Mouse (Mus musculus) gastrocnemius, adult 18-20 months (tissue): ENCODE results near the gene Pfpl. TPM values are rescaled to one million over a fixed set of nuclear protein-coding genes. Genes with fewer than 3 reads are reported as not detected.
A peak's percentile ranks its signal among the peaks of the same experiment; 100 is the strongest.

ENCODE experiments used
- DNase-seq: peaks from one replicate; pipeline ENCODE4 v3.0.0; 2021; ENCODE audit warnings: low spot score
- long read RNA-seq, 2 experiments: library from polyadenylated mRNA; stranded (forward); transcript quantifications; one replicate each; pipeline ENCODE4 v2.0.0; 2021
- total RNA-seq, 2 experiments: library from RNA; stranded (reverse); gene quantifications; 2 replicates each; pipeline ENCODE4 v1.2.3; 2021

Gene Pfpl
- not detected for total RNA-seq
- long read RNA-seq, experiment 1, result 0 reads
- long read RNA-seq, experiment 2, result 0 reads

DNA sequence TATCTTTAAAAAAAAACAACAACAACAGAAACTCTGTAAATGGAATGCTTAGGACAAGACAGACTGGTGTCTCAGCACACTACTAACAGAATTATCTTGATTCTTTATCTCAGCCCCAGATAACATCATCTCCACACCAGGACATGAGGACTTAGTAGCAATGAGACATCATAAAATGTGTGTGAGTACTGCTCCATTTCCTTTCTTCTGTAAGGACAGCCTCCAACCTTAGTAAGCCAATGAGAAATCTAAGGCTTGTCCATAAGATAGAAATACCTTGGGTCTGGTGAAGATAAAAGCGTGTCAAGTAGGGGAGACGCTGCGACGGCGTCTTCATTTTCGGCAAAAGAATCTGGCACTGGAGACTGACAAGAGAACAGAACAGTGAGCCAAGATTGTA, at the start of gene Pfpl:
Gene Pfpl, plus strand, starts transcription at position 301 of the 400 bp plus-strand sequence.
- DNase-seq, result no peak

- no peak for DNase-seq
Observed at GRCm38 (mm10) chr19:12386979-12387378, 40.7 kb upstream of the Pfpl start, which contains the start of gene Olfr1440. Gene Olfr1440, plus strand, starts transcription at chr19:12387279.

- DNase-seq, result no peak
Observed at GRCm38 (mm10) chr19:12413737-12414136, 14.0 kb upstream of the Pfpl start.

DNA sequence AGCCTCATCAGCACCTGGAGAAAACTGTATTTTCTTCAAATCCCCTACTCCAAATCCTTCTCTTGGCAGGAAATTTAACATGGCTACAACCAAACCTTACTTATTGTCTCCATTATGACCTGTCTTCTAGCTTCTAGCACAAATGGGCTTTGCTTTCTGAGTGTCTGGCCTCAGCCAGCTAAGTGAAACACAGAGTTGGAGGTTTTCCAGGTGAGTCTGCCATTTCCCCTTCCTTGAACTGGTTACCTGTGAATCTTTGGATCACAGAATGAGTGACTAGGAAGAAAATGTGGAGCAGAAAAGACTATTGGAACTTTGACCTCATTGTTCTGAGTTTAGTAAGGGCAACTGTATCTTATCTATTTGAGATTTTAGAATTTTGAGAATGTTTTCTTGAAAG, 10.3 kb upstream of the Pfpl start, which contains the start of gene Olfr1441:
Gene Olfr1441, plus strand, starts transcription at position 73 of the 400 bp plus-strand sequence.
- DNase-seq, result no peak

GRCm38 (mm10) chr19:12418312-12418711, 9.4 kb upstream of the Pfpl start:
- no peak for DNase-seq

DNA sequence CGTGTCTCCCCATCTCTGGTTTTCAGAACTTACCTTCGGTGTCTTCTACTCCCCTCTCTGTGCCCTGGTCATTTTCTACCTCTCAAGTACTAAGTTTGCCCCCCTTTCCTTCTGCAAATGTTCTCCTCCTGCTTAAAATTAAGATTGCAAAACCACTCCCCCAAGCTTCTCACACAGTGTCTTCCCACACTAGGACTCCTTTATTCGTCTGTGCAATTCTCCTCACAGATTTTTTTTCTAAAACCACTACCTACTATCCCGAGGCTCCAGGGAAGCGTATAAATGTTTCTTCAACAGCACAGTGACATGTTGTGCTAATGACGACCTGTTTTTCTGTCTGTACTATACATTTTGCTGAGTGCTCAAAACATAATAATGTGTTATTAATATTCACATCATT, 7.2 kb upstream of the Pfpl start:
- DNase-seq, result no peak

DNA sequence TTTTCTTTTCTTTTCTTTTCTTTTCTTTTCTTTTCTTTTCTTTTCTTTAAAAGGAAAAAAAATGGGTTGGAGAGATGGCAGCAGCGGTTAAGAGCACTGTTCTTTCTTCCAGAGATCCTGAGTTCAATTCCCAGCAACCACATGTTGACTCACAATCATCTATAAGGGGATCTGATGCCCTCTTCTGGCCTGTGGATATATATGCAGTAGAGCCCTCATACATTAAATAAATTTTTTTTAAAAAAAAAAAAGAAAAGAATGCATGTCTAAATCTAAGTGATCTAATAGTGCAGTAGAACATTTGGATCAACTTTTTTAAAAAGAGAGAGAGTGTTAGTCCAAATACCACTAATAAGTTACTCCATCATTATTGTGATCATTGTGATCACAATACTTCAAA, 6.0 kb upstream of the Pfpl start:
- DNase-seq, result no peak

- DNase-seq, result no peak
Observed at GRCm38 (mm10) chr19:12427101-12427500, 604 bp upstream of the Pfpl start.

GRCm38 (mm10) chr19:12433033-12433432, 5.3 kb downstream of the Pfpl start:
- peak; percentile 44 for DNase-seq

DNA sequence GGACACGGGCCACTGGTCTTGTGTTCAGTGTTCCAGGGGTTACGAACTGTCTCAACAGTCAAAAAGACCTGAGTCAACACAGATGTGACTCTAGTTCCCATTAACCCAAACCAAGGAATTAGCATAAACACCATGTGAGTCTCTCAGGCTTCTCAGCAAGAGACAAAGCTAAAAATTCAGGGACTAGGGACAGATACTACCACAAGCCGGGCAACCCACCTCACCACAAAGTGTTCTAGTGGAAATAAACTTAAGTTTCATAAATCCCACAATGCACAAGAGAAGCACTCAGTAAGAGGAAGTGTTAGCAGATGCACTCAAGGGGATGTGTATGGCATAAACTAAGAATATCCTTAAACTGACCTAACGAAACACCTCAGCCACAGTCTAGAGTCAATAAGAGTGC, 7.3 kb downstream of the Pfpl start:
- DNase-seq, result no peak

- no peak for DNase-seq
Observed at GRCm38 (mm10) chr19:12435750-12436524, 8.2 kb downstream of the Pfpl start.

- DNase-seq, result no peak
Observed at GRCm38 (mm10) chr19:12439581-12439980, 11.9 kb downstream of the Pfpl start.

- DNase-seq, result no peak
Observed at GRCm38 (mm10) chr19:12440103-12440725, 12.5 kb downstream of the Pfpl start.

DNA sequence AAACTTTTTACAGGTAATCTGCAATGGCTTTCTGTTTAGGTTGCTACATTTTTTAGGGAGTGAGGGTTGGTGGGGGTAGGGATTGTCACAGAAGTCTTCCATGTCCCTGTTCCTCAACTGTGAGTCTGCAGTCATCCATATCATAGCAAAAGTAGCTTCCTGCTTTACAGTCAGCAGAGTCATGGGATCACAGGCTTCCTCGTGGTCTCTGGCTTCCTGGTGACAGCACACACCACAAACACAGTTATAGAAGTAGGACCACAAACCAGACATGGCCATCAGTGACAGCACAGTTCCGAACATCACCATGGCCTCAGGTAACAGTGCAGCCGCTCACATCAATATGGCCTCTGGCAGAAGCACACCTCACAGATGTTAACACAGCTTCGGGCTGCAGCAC, 14.9 kb downstream of the Pfpl start:
- DNase-seq, result no peak

- no peak for DNase-seq
Observed at GRCm38 (mm10) chr19:12445014-12445413, 17.3 kb downstream of the Pfpl start.

- no peak for DNase-seq
Observed at GRCm38 (mm10) chr19:12457401-12458066, 29.8 kb downstream of the Pfpl start.

- DNase-seq, result no peak
Observed at GRCm38 (mm10) chr19:12459516-12459915, 31.8 kb downstream of the Pfpl start.

DNA sequence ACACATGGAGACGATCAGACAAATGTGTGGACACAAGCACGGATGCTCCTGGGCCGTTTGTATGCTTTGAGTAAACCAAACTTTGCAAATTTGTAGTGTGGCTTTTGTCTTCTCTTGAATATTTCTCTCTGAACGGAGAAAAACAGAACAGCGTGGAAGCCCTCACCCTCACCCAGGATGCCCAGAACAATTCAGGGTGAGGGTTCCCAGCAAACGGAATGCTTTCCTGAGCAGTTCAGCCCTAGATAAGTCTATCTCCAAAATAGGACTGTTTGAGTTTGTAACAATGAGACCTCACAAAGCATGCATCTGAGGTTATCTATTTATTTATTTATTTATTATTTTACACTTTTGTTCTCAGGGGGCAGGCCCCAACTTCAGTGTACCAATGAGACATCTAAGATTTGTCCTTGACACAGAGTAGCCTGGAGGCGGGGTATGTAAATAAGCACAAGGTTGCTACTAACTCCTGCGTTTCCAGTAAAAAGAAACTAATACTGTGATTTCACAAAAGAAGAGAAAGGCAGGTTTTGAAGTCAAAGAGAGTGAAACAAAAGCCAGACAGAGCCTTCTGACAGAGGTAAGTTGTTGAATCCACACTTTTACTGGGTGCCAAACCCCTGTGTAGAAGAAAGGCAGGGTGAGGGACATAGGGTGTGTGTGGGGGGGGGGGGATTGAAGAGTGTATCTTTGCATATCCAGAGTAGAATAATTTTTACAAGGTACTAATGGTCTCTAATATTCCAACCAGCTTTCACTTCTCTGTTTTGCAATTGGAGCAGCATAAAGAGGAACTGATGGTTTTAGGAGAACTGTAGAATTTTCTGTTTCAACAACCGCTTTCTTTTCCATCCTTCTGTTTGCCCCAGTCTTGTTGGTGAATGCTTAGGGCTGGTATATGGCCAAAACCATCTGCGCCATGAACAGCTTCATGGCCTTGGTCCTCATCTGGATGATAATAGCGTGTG, 32.9 kb downstream of the Pfpl start, which contains the start of gene Mpeg1:
Gene Mpeg1, plus strand, starts transcription at position 498 of the 968 bp plus-strand sequence.
- DNase-seq, result no peak

DNA sequence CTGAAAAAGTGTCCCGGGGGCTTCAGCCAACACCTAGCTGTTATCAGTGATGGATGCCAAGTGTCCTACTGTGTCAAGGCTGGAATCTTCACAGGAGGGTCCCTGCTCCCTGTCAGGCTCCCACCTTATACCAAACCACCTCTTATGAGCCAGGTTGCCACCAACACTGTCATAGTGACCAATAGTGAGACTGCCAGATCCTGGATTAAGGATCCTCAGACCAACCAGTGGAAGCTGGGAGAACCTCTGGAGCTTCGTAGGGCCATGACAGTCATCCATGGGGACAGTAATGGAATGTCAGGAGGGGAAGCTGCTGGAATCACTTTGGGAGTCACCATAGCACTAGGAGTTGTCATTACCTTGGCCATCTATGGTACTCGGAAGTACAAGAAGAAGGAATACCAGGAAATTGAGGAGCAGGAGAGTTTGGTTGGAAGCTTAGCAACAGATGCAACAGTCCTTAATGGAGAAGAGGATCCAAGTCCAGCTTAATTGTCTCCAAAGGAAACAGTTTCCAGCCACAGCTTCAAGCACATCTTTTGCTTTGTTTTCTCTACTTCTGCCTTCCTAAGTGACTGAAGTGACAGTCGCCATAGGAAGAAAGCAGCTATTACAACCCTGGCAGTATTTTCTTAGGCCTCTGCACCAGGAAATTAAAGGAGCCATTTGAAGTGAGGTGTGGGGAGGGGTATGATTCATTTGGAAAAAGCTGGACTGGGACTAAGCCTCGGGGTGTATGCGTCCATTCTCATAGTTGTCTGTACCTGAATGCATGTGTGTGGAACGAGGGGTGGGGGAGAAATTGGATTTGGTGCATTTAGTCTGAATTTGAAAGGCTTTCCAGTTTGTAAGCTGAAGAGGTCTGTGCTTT, 35.4 kb downstream of the Pfpl start:
- no peak for DNase-seq

GRCm38 (mm10) chr19:12463722-12464035, 36.0 kb downstream of the Pfpl start:
- DNase-seq, result no peak
